ENCODE assay signal across 9 mouse cellular contexts in genomic region chr3:37642681-37643214, GRCm38 (mm10). TPM values are rescaled to one million over a fixed set of nuclear protein-coding genes. Genes with fewer than 3 reads are reported as not detected.
DNase-seq lines count a peak whose midpoint lies in the region; ATAC-seq and TF ChIP-seq lines count a peak whose summit lies in the region.
"Had no signal": no experiment of that assay in that cellular context is flagged by ENCODE, and none has a peak within 500 bp of the region (broad histone marks: within the 10 kb centered on the region; RNA-seq: fewer than 3 reads in every experiment).

No protein-coding gene starts in this region.

- no peaks in the 10 kb centered on the region for H3K9me3 ChIP-seq in forebrain, embryonic 15.5 days
- H3K9me3 ChIP-seq in hindbrain, embryonic 14.5 days (ENCODE audit: control insufficient read depth, low read length), result no peaks in the 10 kb centered on the region
- H3K9me3 ChIP-seq in limb, embryonic 14.5 days (ENCODE audit: control insufficient read depth, low read length), result no peaks in the 10 kb centered on the region

- 0 out of 2 replicates have a peak overlapping the region, but pooled peaks have one; percentile 4 for H3K4me3 ChIP-seq in left cerebral cortex, adult 2 months
- peak overlapping the region; percentile 65 for H3K4me3 ChIP-seq in forebrain, embryonic 15.5 days
- H3K4me3 ChIP-seq in hindbrain, embryonic 14.5 days (replicated peaks; ENCODE audit: low read length), result peak overlapping the region; percentile 92
- peak overlapping the region; percentile 86 for H3K4me3 ChIP-seq in limb, embryonic 14.5 days (replicated peaks; ENCODE audit: low read length)

- peak in 1 of 2 experiments; percentile 11 for DNase-seq in left cerebral cortex, adult 2 months (ENCODE audit: extremely low spot score in 1 of 2, low spot score in 2 of 2)
- DNase-seq in left cerebral cortex, postnatal 14 days (ENCODE audit: low spot score in 2 of 2), result no peak
- DNase-seq in hindbrain, embryonic 14.5 days (ENCODE audit: low spot score), result no peak
- DNase-seq in limb, embryonic 14.5 days (ENCODE audit: low spot score), result no peak
- DNase-seq in retina, embryonic 14.5 days (ENCODE audit: low spot score), result no peak
- no peak for DNase-seq in ovary, postnatal 36 days (ENCODE audit: low spot score)
- DNase-seq in right cerebral cortex, postnatal 36 days (ENCODE audit: low spot score in 2 of 2), result no peak

- no peak for ATAC-seq in forebrain, embryonic 15.5 days (replicated peaks)
- ATAC-seq in hindbrain, embryonic 14.5 days (ENCODE audit: low FRiP score), result no peak
- no peak for ATAC-seq in limb, embryonic 14.5 days (ENCODE audit: low FRiP score, low read depth)
- ATAC-seq: Patski had no signal

- 81% methylated on average over 21 of the region's 21 CpGs for WGBS in forebrain, embryonic 15.5 days
- 69% methylated on average over 21 of the region's 21 CpGs for WGBS in hindbrain, embryonic 14.5 days
- WGBS in limb, embryonic 14.5 days, result 70% methylated on average over 18 of the region's 21 CpGs

- peak overlapping the region; percentile 83 for H3K4me2 ChIP-seq in forebrain, embryonic 15.5 days (replicated peaks)
- H3K4me2 ChIP-seq in hindbrain, embryonic 14.5 days (replicated peaks), result peak overlapping the region; percentile 70
- H3K4me2 ChIP-seq in limb, embryonic 14.5 days (replicated peaks; ENCODE audit: low read depth, low read length, severe bottlenecking), result peak overlapping the region; percentile 63

- H3K27ac ChIP-seq in left cerebral cortex, adult 2 months, result no peak overlapping the region
- H3K27ac ChIP-seq in forebrain, embryonic 15.5 days (replicated peaks), result no peak overlapping the region
- no peak overlapping the region for H3K27ac ChIP-seq in hindbrain, embryonic 14.5 days
- H3K27ac ChIP-seq in limb, embryonic 14.5 days (replicated peaks; ENCODE audit: low read depth, low read length), result no peak overlapping the region

- TF ChIP-seq POLR2A in limb, embryonic 14.5 days (IDR thresholded peaks at IDR 0.05; ENCODE audit: borderline replicate concordance, extremely low read depth, insufficient read depth, insufficient read length), result no peak

- intact Hi-C loops in left cerebral cortex, adult 2 months (cut with DNase I), result loop anchor here (5.0 kb wide), 3 partner anchors 80 to 335 kb away; partner anchors contain the start of gene Gm5148
- intact Hi-C loops in left cerebral cortex, postnatal 14 days (cut with DNase I), result loop anchor here (5.0 kb wide), 3 partner anchors 170 to 580 kb away; no protein-coding TSS in a partner anchor

- peaks cover 16% of the 10 kb centered on the region for H3K4me1 ChIP-seq in forebrain, embryonic 15.5 days
- peaks cover 12% of the 10 kb centered on the region for H3K4me1 ChIP-seq in hindbrain, embryonic 14.5 days (replicated peaks; ENCODE audit: control insufficient read depth, insufficient read depth, low read length)
- peaks cover 19% of the 10 kb centered on the region for H3K4me1 ChIP-seq in limb, embryonic 14.5 days (ENCODE audit: control insufficient read depth, insufficient read depth, low read length)

- no peaks in the 10 kb centered on the region for H3K27me3 ChIP-seq in forebrain, embryonic 15.5 days
- H3K27me3 ChIP-seq in hindbrain, embryonic 14.5 days (ENCODE audit: control insufficient read depth, insufficient read depth, low read length), result peaks cover 14% of the 10 kb centered on the region; the same call in 1 of the 2 replicates
- no peaks in the 10 kb centered on the region for H3K27me3 ChIP-seq in limb, embryonic 14.5 days (ENCODE audit: control insufficient read depth, insufficient read depth, low read length)
- H3K27me3 ChIP-seq: Patski had no signal

- no peak for TF ChIP-seq CTCF in left cerebral cortex, adult 2 months (IDR thresholded peaks at IDR 0.05)

- H3K36me3 ChIP-seq in forebrain, embryonic 15.5 days, result 0 out of 2 replicates have a peak, but pooled peaks cover 5% of the 10 kb centered on the region
- H3K36me3 ChIP-seq in hindbrain, embryonic 14.5 days (replicated peaks; ENCODE audit: control insufficient read depth, insufficient read depth), result peaks cover 28% of the 10 kb centered on the region; the same call in 1 of the 2 replicates
- peaks cover 34% of the 10 kb centered on the region for H3K36me3 ChIP-seq in limb, embryonic 14.5 days (ENCODE audit: control insufficient read depth, insufficient read depth, low read length)

- H3K9ac ChIP-seq in forebrain, embryonic 15.5 days (replicated peaks), result no peak overlapping the region
- peak overlapping the region; percentile 34 for H3K9ac ChIP-seq in hindbrain, embryonic 14.5 days
- no peak overlapping the region for H3K9ac ChIP-seq in limb, embryonic 14.5 days (ENCODE audit: low read depth, low read length, severe bottlenecking)

RNA-seq across cellular contexts. Expression of gene Spry1, which starts 3.0 kb away (rescaled TPM):
- 10 to 100 TPM in 1 of 2 experiments, 1 to 10 TPM in 1; 9.7 to 11.0 TPM for total RNA-seq in left cerebral cortex, adult 2 months (2021)
- 10 to 100 TPM; 13.4 to 14.9 TPM for total RNA-seq in left cerebral cortex, postnatal 14 days (2021)
- polyA plus RNA-seq in forebrain, embryonic 15.5 days (2015; fragmentation: Nextera tagmentation; extraction: Ambion mirVana), result 4.3 and 5.6 TPM in 2 replicates
- polyA plus RNA-seq in hindbrain, embryonic 14.5 days (2014; fragmentation: Nextera tagmentation; extraction: Ambion mirVana), result 5.8 and 6.7 TPM in 2 replicates
- polyA plus RNA-seq in limb, embryonic 14.5 days (2012; rRNA removed), result 57.1 and 74.0 TPM in 2 replicates
- 23.6 and 23.8 TPM in 2 replicates for polyA plus RNA-seq in limb, embryonic 14.5 days (2014; fragmentation: Nextera tagmentation; extraction: Ambion mirVana)

Comparison
In these comparisons a context has a peak if more than half of its experiments do, and no peak if none do; other contexts are left out.
1. H3K4me3 ChIP-seq: peak in every context shown above with its lines; median percentile 92 in hindbrain, embryonic 14.5 days; 86 in limb, embryonic 14.5 days; 65 in forebrain, embryonic 15.5 days; 4 in left cerebral cortex, adult 2 months.